In genomic region chr10:125968191-125969132, GRCm38 (mm10) we compare ENCODE assay signal across 8 mouse cellular contexts. TPM values are rescaled to one million over a fixed set of nuclear protein-coding genes. Genes with fewer than 3 reads are reported as not detected.
DNase-seq lines count a peak whose midpoint lies in the region; ATAC-seq and TF ChIP-seq lines count a peak whose summit lies in the region.

No protein-coding gene starts in this region.

- H3K4me2 ChIP-seq in forebrain, embryonic 11.5 days (ENCODE audit: low read depth, low read length, severe bottlenecking) = peak overlapping the region; percentile 96
- H3K4me2 ChIP-seq in limb, embryonic 13.5 days (replicated peaks) = peak overlapping the region; percentile 72

- ATAC-seq in forebrain, embryonic 11.5 days (replicated peaks; ENCODE audit: low FRiP score) = 0 out of 2 replicates have a peak, but pooled peaks have one; percentile 11
- peak; percentile 25 for ATAC-seq in limb, embryonic 13.5 days (ENCODE audit: low FRiP score, low read depth)
- ATAC-seq in cerebellum, adult (ENCODE audit: insufficient number of reproducible peaks, low FRiP score, low TSS enrichment) = no peak

- peaks cover 21% of the 10 kb centered on the region for H3K4me1 ChIP-seq in liver, adult 2 months (ENCODE audit: control insufficient read depth, insufficient read depth, low read length)
- H3K4me1 ChIP-seq in forebrain, embryonic 11.5 days (replicated peaks; ENCODE audit: control insufficient read depth, insufficient read depth, low read length) = peaks cover 13% of the 10 kb centered on the region; the same call in 1 of the 2 replicates
- peaks cover 46% of the 10 kb centered on the region for H3K4me1 ChIP-seq in limb, embryonic 13.5 days

- peaks cover 8% of the 10 kb centered on the region for H3K36me3 ChIP-seq in liver, adult 2 months (ENCODE audit: control insufficient read depth, insufficient read depth, low read length)
- H3K36me3 ChIP-seq in forebrain, embryonic 11.5 days (ENCODE audit: control insufficient read depth, insufficient read depth, low read length) = no peaks in the 10 kb centered on the region
- H3K36me3 ChIP-seq in limb, embryonic 13.5 days = peaks cover 14% of the 10 kb centered on the region

- WGBS in liver, adult 2 months = 33% methylated on average over 16 of the region's 16 CpGs
- 4% methylated on average over 16 of the region's 16 CpGs for WGBS in forebrain, embryonic 11.5 days
- 3% methylated on average over 16 of the region's 16 CpGs for WGBS in limb, embryonic 13.5 days

- peak; percentile 53 for DNase-seq in liver, adult 2 months (ENCODE audit: extremely low read depth, low read depth, low spot score)
- DNase-seq in liver = no peak
- DNase-seq in forebrain, embryonic 11.5 days (ENCODE audit: low spot score) = no peak
- peak; percentile 55 for DNase-seq in retina, embryonic 14.5 days (ENCODE audit: low spot score)
- DNase-seq in frontal cortex, adult 2 months (ENCODE audit: extremely low spot score in 1 of 2, low spot score in 1 of 2) = no peak
- DNase-seq in right cerebral cortex, adult 18-20 months = no peak

- no peaks in the 10 kb centered on the region for H3K27me3 ChIP-seq in liver, adult 2 months (ENCODE audit: control insufficient read depth, insufficient read depth, low read length)
- H3K27me3 ChIP-seq in forebrain, embryonic 11.5 days (ENCODE audit: control insufficient read depth, insufficient read depth, low read length) = no peaks in the 10 kb centered on the region; the same call in 1 of the 2 replicates
- H3K27me3 ChIP-seq in limb, embryonic 13.5 days = no peaks in the 10 kb centered on the region

- H3K9ac ChIP-seq in liver, adult 2 months (ENCODE audit: low read depth, low read length) = peak overlapping the region; percentile 61
- H3K9ac ChIP-seq in forebrain, embryonic 11.5 days (ENCODE audit: low read length) = peak overlapping the region; percentile 49
- H3K9ac ChIP-seq in limb, embryonic 13.5 days = peak overlapping the region; percentile 100

- peak overlapping the region; percentile 34; the same call in 1 of the 2 replicates for H3K4me3 ChIP-seq in liver, adult 2 months (ENCODE audit: insufficient read depth, low read depth, low read length)
- peak overlapping the region; percentile 75 for H3K4me3 ChIP-seq in forebrain, embryonic 11.5 days (ENCODE audit: low read depth, low read length)
- peak overlapping the region; percentile 98 for H3K4me3 ChIP-seq in limb, embryonic 13.5 days

- TF ChIP-seq POLR2A in liver, adult 2 months (IDR thresholded peaks at IDR 0.05; ENCODE audit: extremely low read depth, insufficient read depth, low read length) = no peak

- peak overlapping the region; percentile 84 for H3K27ac ChIP-seq in liver, adult 2 months (replicated peaks; ENCODE audit: insufficient read depth, low read depth, low read length)
- H3K27ac ChIP-seq in forebrain, embryonic 11.5 days (ENCODE audit: low read depth, low read length) = peak overlapping the region; percentile 63; the same call in 1 of the 2 replicates
- H3K27ac ChIP-seq in limb, embryonic 13.5 days = peak overlapping the region; percentile 100

- H3K79me2 ChIP-seq in liver, adult 2 months (ENCODE audit: control insufficient read depth, insufficient read depth, low read length) = peaks cover 18% of the 10 kb centered on the region; the same call in 1 of the 2 replicates

- no peaks in the 10 kb centered on the region for H3K9me3 ChIP-seq in forebrain, embryonic 11.5 days (ENCODE audit: control insufficient read depth, low read length)
- no peaks in the 10 kb centered on the region for H3K9me3 ChIP-seq in limb, embryonic 13.5 days

- TF ChIP-seq CTCF in liver, adult 2 months (IDR thresholded peaks at IDR 0.05; ENCODE audit: low read depth, low read length) = no peak

RNA-seq across cellular contexts. Expression of gene Lrig3, which starts 2.5 kb away (rescaled TPM):
- total RNA-seq in liver, adult 2 months (2014; rRNA removed) = 8.9 and 10.7 TPM in 2 replicates
- 3.7 and 4.2 TPM in 2 replicates for polyA plus RNA-seq in liver, adult 2 months (2012; rRNA removed)
- polyA plus RNA-seq in forebrain, embryonic 11.5 days (2014; fragmentation: Nextera tagmentation; extraction: Ambion mirVana) = 10.9 and 11.2 TPM in 2 replicates
- polyA plus RNA-seq in limb, embryonic 13.5 days (2015; fragmentation: Nextera tagmentation; extraction: Ambion mirVana) = 61.5 and 64.9 TPM in 2 replicates
- 2.1 and 2.7 TPM in 2 replicates for polyA plus RNA-seq in frontal cortex, adult 2 months (2012; rRNA removed)

Comparison
In these comparisons a context has a peak if more than half of its experiments do, and no peak if none do; other contexts are left out.
1. DNase-seq: peak in liver, adult 2 months (single experiment) and retina, embryonic 14.5 days (single experiment); none in liver (single experiment), forebrain, embryonic 11.5 days (single experiment), frontal cortex, adult 2 months (0 of 2) and right cerebral cortex, adult 18-20 months (single experiment).
2. H3K4me3 ChIP-seq: peak in every context shown above with its lines; median percentile 98 in limb, embryonic 13.5 days; 75 in forebrain, embryonic 11.5 days; 34 in liver, adult 2 months.
3. H3K9ac ChIP-seq: peak in every context shown above with its lines; median percentile 100 in limb, embryonic 13.5 days; 61 in liver, adult 2 months; 49 in forebrain, embryonic 11.5 days.
4. Peak in every context shown above with its lines, with median percentiles within 50 percentile points of each other: H3K27ac ChIP-seq.